Mouse (Mus musculus) ES-Bruce4 (cell line): ENCODE measurements around the gene Ddi2. TPM values are rescaled to one million over a fixed set of nuclear protein-coding genes. Genes with fewer than 3 reads are reported as not detected.
"Not testable (repeated sequence)": the region's sequence is repeated elsewhere in the genome, so short reads cannot be mapped to it uniquely, and the experiment has no call there.

Source experiments
- H3K27ac ChIP-seq: 2 replicates; pipeline ENCODE4 v1.5.1; 2012; ENCODE audit warnings: low read length, inconsistent platforms; ENCODE audit not compliant: insufficient read depth
- H3K27me3 ChIP-seq: 2 replicates; pipeline ENCODE4 v1.6.1; 2012; ENCODE audit warnings: mild to moderate bottlenecking, low read length, inconsistent platforms; ENCODE audit not compliant: control insufficient read depth, poor library complexity, insufficient read depth, severe bottlenecking
- H3K36me3 ChIP-seq: 2 replicates; pipeline ENCODE4 v1.6.1; 2012; ENCODE audit warnings: inconsistent platforms, mild to moderate bottlenecking, low read length, moderate library complexity; ENCODE audit not compliant: control insufficient read depth, poor library complexity, insufficient read depth, severe bottlenecking
- H3K4me1 ChIP-seq: one replicate; pipeline ENCODE4 v1.8.1; 2011; ENCODE audit warnings: low read length; ENCODE audit not compliant: control insufficient read depth, insufficient read depth
- H3K4me3 ChIP-seq: 2 replicates; pipeline ENCODE4 v1.5.1; 2011; ENCODE audit warnings: low read depth, mild to moderate bottlenecking, low read length
- H3K9ac ChIP-seq: 2 replicates; pipeline ENCODE4 v1.6.1; 2012; ENCODE audit warnings: low read depth, mild to moderate bottlenecking, inconsistent platforms; ENCODE audit not compliant: poor library complexity, severe bottlenecking
- H3K9me3 ChIP-seq: replicated peaks from 2 replicates; pipeline ENCODE4 v1.6.1; 2012; ENCODE audit warnings: mild to moderate bottlenecking, low read length, inconsistent platforms; ENCODE audit not compliant: control insufficient read depth, poor library complexity, insufficient read depth, severe bottlenecking
- CTCF ChIP-seq: IDR thresholded peaks from one replicate; pipeline ENCODE4 v1.8.1; 2011; ENCODE audit warnings: low read depth, low read length
- EP300 ChIP-seq: IDR thresholded peaks from 2 replicates; pipeline ENCODE4 v1.6.1; 2011; ENCODE audit warnings: low read depth, low read length; ENCODE audit not compliant: insufficient read depth
- POLR2A ChIP-seq: IDR thresholded peaks from one replicate; pipeline ENCODE4 v1.8.1; 2011; ENCODE audit warnings: low read length; ENCODE audit not compliant: insufficient read depth
- polyA plus RNA-seq: library from polyadenylated mRNA; stranded (reverse); fragments of >200 nt; gene quantifications from 2 replicates; pipeline ENCODE4 v1.2.4, GENCODE M21; 2011; ENCODE audit warnings: low read depth; ENCODE audit not compliant: missing spikeins, insufficient read depth, insufficient read length

The Ddi2 gene
- polyA plus RNA-seq, result 46.0 and 50.3 TPM in 2 replicates

DNA sequence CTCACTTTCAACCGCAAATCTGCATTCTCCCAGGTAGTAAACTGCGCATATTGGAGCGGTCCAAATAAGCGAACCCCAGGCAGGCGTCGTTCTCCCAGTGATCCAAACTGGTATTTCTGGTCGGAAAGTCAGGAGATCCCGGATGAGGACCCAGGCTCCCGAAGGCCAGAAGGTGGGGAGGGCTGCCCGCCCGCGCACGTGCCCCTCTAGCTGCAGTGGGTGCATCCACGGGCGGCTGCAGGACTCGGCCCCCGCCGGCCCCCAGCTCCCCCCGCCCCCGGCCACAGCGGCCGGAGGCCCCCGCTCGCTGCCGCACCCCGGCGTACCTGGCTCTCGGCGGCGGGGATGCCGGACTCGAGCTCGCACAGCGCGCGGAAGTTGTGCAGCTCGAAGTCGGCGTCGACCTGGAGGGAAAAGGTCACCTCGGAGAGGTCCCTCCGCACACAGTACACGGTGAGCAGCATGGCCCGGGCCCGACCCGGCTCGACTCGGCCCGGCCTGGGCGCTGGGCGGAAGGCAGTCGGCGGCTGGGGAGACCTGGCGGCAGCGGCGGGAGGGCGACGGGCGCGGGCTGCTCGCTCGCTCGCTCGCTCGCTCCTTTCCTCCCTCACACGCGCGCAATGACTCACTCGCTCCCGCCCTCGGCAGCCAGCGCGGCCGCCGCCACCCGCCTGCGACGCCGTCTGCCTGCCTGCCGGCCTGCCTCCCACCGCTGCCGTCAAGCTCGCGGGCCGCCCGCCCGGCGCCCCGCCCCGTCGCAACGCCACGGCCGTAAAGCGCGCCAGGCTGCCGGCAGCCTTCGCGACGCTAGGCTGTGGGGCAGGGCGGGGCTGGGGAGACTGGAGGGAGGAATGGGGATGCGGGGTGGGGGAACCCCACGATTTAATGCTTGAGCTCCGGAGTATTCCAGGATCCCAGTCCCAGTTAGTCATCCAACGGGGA, at the start of gene Ddi2:
Ddi2 (minus strand) TSS at position 689 of the 942 bp plus-strand sequence.
- H3K9me3 ChIP-seq, result no peaks in the 10 kb centered on the region
- peaks cover 5% of the 10 kb centered on the region for H3K36me3 ChIP-seq
- no peaks in the 10 kb centered on the region for H3K27me3 ChIP-seq
- TF ChIP-seq EP300 (no peak), CTCF (no peak), POLR2A (peak; percentile 53)
- no peaks in the 10 kb centered on the region for H3K4me1 ChIP-seq
- H3K4me3 ChIP-seq, result peak within 1 kb of the TSS; percentile 73
- H3K27ac ChIP-seq, result no peak within 1 kb of the TSS
- peak within 1 kb of the TSS; percentile 87 for H3K9ac ChIP-seq

GRCm38 (mm10) chr4:141773019-141773418, 49.8 kb upstream of the Ddi2 start:
- not testable (repeated sequence) for H3K36me3 ChIP-seq, H3K27ac ChIP-seq, H3K9me3 ChIP-seq, H3K4me3 ChIP-seq, H3K4me1 ChIP-seq, H3K27me3 ChIP-seq, H3K9ac ChIP-seq

DNA sequence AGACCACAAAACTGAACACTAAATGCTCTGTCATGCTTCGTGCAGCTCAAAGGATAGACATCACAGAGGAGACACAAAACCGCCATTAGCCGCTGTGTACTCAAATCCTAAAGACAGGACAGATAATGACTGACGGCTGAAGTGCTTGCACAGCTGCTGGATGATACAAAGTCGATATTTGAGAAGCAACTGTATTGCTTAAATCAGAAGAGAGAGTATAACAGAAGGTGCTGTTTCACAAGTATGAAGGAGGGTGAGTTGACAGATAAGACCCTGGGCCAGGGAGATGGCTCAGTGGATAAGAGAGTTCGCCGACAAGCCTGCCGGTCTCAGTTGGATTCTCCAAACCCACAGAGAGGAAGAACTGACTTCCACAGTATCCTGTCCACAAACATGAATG, 48.6 kb upstream of the Ddi2 start:
- TF ChIP-seq EP300 (no peak), POLR2A (no peak), CTCF (no peak)
- Histone ChIP-seq H3K4me1 (no peaks in the 10 kb centered on the region), H3K27me3 (no peaks in the 10 kb centered on the region), H3K9me3 (no peaks in the 10 kb centered on the region), H3K4me3 (no peak overlapping the region), H3K9ac (no peak overlapping the region), H3K27ac (no peak overlapping the region), H3K36me3 (peaks cover 9% of the 10 kb centered on the region)

- TF ChIP-seq CTCF (no peak), EP300 (no peak), POLR2A (no peak)
- H3K4me3 ChIP-seq, result no peak overlapping the region
- no peaks in the 10 kb centered on the region for H3K9me3 ChIP-seq
- H3K4me1 ChIP-seq, result no peaks in the 10 kb centered on the region
- H3K36me3 ChIP-seq, result no peaks in the 10 kb centered on the region; the same call in 1 of the 2 replicates
- no peak overlapping the region for H3K27ac ChIP-seq
- H3K9ac ChIP-seq, result no peak overlapping the region
- no peaks in the 10 kb centered on the region for H3K27me3 ChIP-seq
Measured at GRCm38 (mm10) chr4:141769501-141770160, 46.4 kb upstream of the Ddi2 start.

GRCm38 (mm10) chr4:141767353-141768036, 44.3 kb upstream of the Ddi2 start:
- no peaks in the 10 kb centered on the region for H3K36me3 ChIP-seq
- no peak overlapping the region for H3K9ac ChIP-seq
- no peak overlapping the region for H3K4me3 ChIP-seq
- H3K9me3 ChIP-seq, result no peaks in the 10 kb centered on the region
- TF ChIP-seq POLR2A (no peak), CTCF (no peak), EP300 (no peak)
- H3K27ac ChIP-seq, result no peak overlapping the region
- no peaks in the 10 kb centered on the region for H3K4me1 ChIP-seq
- no peaks in the 10 kb centered on the region for H3K27me3 ChIP-seq
